Mouse (Mus musculus) limb, embryonic 14.5 days (tissue): Measurements from ENCODE around the gene Cdc42. TPM values are rescaled to one million over a fixed set of nuclear protein-coding genes. Genes with fewer than 3 reads are reported as not detected.

ENCODE experiments used
- ATAC-seq: fragments of 200-750 bp; cut with Nextera tagmentation; 2 replicates; pipeline ENCODE4 v1.8.0; 2017; ENCODE audit warnings: low read depth, moderate number of reproducible peaks, moderate TSS enrichment; ENCODE audit not compliant: low FRiP score
- DNase-seq: peaks from one replicate; pipeline ENCODE4 v3.0.0-alpha.2; 2015; ENCODE audit warnings: low spot score
- H3K27ac ChIP-seq: fragments of 300-500 bp; sonication (generic); replicated peaks from 2 replicates; pipeline ENCODE4 v1.5.1; 2014; ENCODE audit warnings: low read depth, mild to moderate bottlenecking, low read length, moderate library complexity, mixed read lengths
- H3K27me3 ChIP-seq: fragments of 300-500 bp; sonication (generic); 2 replicates; pipeline ENCODE4 v1.6.1; 2014; ENCODE audit warnings: low read length, mixed read lengths; ENCODE audit not compliant: control insufficient read depth, insufficient read depth
- H3K36me3 ChIP-seq: fragments of 300-500 bp; sonication (generic); 2 replicates; pipeline ENCODE4 v1.6.1; 2014; ENCODE audit warnings: mild to moderate bottlenecking, low read length, moderate library complexity, mixed read lengths; ENCODE audit not compliant: control insufficient read depth, insufficient read depth
- H3K4me1 ChIP-seq: fragments of 300-500 bp; sonication (generic); 2 replicates; pipeline ENCODE4 v1.6.1; 2014; ENCODE audit warnings: antibody characterized with exemption, low read length, mixed read lengths; ENCODE audit not compliant: control insufficient read depth, insufficient read depth
- H3K4me2 ChIP-seq: fragments of 300-500 bp; sonication (generic); replicated peaks from 2 replicates; pipeline ENCODE4 v1.6.1; 2014; ENCODE audit warnings: low read depth, mild to moderate bottlenecking, low read length, moderate library complexity; ENCODE audit not compliant: severe bottlenecking
- H3K4me3 ChIP-seq: fragments of 300-500 bp; sonication (generic); replicated peaks from 2 replicates; pipeline ENCODE4 v1.5.1; 2014; ENCODE audit warnings: low read length
- H3K9ac ChIP-seq: fragments of 300-500 bp; sonication (generic); 2 replicates; pipeline ENCODE4 v1.6.1; 2014; ENCODE audit warnings: mild to moderate bottlenecking, low read depth, low read length, moderate library complexity; ENCODE audit not compliant: severe bottlenecking
- H3K9me3 ChIP-seq: fragments of 300-500 bp; sonication (generic); 2 replicates; pipeline ENCODE4 v1.6.1; 2016; ENCODE audit warnings: low read length; ENCODE audit not compliant: control insufficient read depth
- POLR2A ChIP-seq: fragments of 200-500 bp; IDR thresholded peaks from 2 replicates; pipeline ENCODE4 v1.8.0; 2012; ENCODE audit warnings: inconsistent platforms, mild to moderate bottlenecking, moderate library complexity, borderline replicate concordance; ENCODE audit not compliant: insufficient read depth, insufficient read length; ENCODE audit errors: extremely low read depth
- WGBS: fragments of 180-500 bp; shearing (Covaris S2); extraction: QIAGEN DNeasy Blood & Tissue Kit; methylation state at CpG from one replicate; pipeline ENCODE4 v1.1.7; 2014; 5-methylcytosine and 5-hydroxymethylcytosine counted together
- polyA plus RNA-seq, 2 experiments: library from polyadenylated mRNA; depleted of rRNA in 1 of 2; stranded (reverse) in 1 of 2; unstranded in 1 of 2; fragments of >200 nt; fragmentation: Nextera tagmentation in 1 of 2; extraction: Ambion mirVana in 1 of 2; gene quantifications; 2 replicates each; pipeline versions ENCODE4 v1.2.1 to v1.2.3; 2012 to 2014

The Cdc42 gene
- polyA plus RNA-seq, 2 experiments = 342 to 720 TPM

GRCm38 (mm10) chr4:137380702-137381605 lies 23.4 kb upstream of the Cdc42 start:
- 0 out of 2 replicates have a peak overlapping the region, but pooled peaks have one; percentile 8 for H3K4me2 ChIP-seq
- WGBS = 28% methylated on average over 15 of the region's 16 CpGs

GRCm38 (mm10) chr4:137379713-137380255 lies 22.3 kb upstream of the Cdc42 start:
- 90% methylated on average over 10 of the region's 10 CpGs for WGBS

More at GRCm38 (mm10) chr4:137380702-137381605, 23.4 kb upstream of the Cdc42 start:
- no peak overlapping the region for H3K4me3 ChIP-seq
- H3K9me3 ChIP-seq = no peaks in the 10 kb centered on the region
- ATAC-seq = no peak
- H3K36me3 ChIP-seq = no peaks in the 10 kb centered on the region
- no peak overlapping the region for H3K9ac ChIP-seq
- no peak for TF ChIP-seq POLR2A
- H3K27me3 ChIP-seq = no peaks in the 10 kb centered on the region
- no peaks in the 10 kb centered on the region for H3K4me1 ChIP-seq
- DNase-seq = no peak
- H3K27ac ChIP-seq = no peak overlapping the region

GRCm38 (mm10) chr4:137379085-137379484 lies 21.6 kb upstream of the Cdc42 start:
- H3K27me3 ChIP-seq = no peaks in the 10 kb centered on the region
- no peak for TF ChIP-seq POLR2A
- WGBS = 83% methylated on average over 3 of the region's 3 CpGs
- H3K4me3 ChIP-seq = no peak overlapping the region
- no peaks in the 10 kb centered on the region for H3K9me3 ChIP-seq
- ATAC-seq = no peak
- H3K4me1 ChIP-seq = 0 out of 2 replicates have a peak, but pooled peaks cover 4% of the 10 kb centered on the region
- DNase-seq = no peak
- no peak overlapping the region for H3K27ac ChIP-seq
- H3K4me2 ChIP-seq = no peak overlapping the region
- H3K9ac ChIP-seq = no peak overlapping the region
- no peaks in the 10 kb centered on the region for H3K36me3 ChIP-seq

More at GRCm38 (mm10) chr4:137379713-137380255, 22.3 kb upstream of the Cdc42 start:
- H3K36me3 ChIP-seq = no peaks in the 10 kb centered on the region
- 0 out of 2 replicates have a peak, but pooled peaks cover 4% of the 10 kb centered on the region for H3K4me1 ChIP-seq
- no peaks in the 10 kb centered on the region for H3K27me3 ChIP-seq
- TF ChIP-seq POLR2A = no peak
- H3K4me3 ChIP-seq = no peak overlapping the region
- H3K27ac ChIP-seq = no peak overlapping the region
- DNase-seq (no peak), ATAC-seq (no peak)
- no peak overlapping the region for H3K4me2 ChIP-seq
- H3K9ac ChIP-seq = no peak overlapping the region
- H3K9me3 ChIP-seq = no peaks in the 10 kb centered on the region

GRCm38 (mm10) chr4:137377526-137378304 lies 20.2 kb upstream of the Cdc42 start:
- ATAC-seq (no peak), DNase-seq (no peak)
- no peak overlapping the region for H3K4me2 ChIP-seq
- H3K9ac ChIP-seq = no peak overlapping the region
- 85% methylated on average over 4 of the region's 4 CpGs for WGBS
- no peak overlapping the region for H3K27ac ChIP-seq
- H3K9me3 ChIP-seq = no peaks in the 10 kb centered on the region
- 0 out of 2 replicates have a peak, but pooled peaks cover 4% of the 10 kb centered on the region for H3K4me1 ChIP-seq
- H3K36me3 ChIP-seq = no peaks in the 10 kb centered on the region
- H3K27me3 ChIP-seq = no peaks in the 10 kb centered on the region
- TF ChIP-seq POLR2A = no peak
- no peak overlapping the region for H3K4me3 ChIP-seq

- H3K4me3 ChIP-seq = no peak overlapping the region
- 0 out of 2 replicates have a peak, but pooled peaks cover 4% of the 10 kb centered on the region for H3K4me1 ChIP-seq
- H3K27me3 ChIP-seq = no peaks in the 10 kb centered on the region
- TF ChIP-seq POLR2A = no peak
- no peak for ATAC-seq
- no peak overlapping the region for H3K27ac ChIP-seq
- H3K9me3 ChIP-seq = no peaks in the 10 kb centered on the region
- 61% methylated on average over 2 of the region's 2 CpGs for WGBS
- H3K4me2 ChIP-seq = no peak overlapping the region
- no peak overlapping the region for H3K9ac ChIP-seq
- DNase-seq = no peak
- no peaks in the 10 kb centered on the region for H3K36me3 ChIP-seq
These were observed 19.3 kb upstream of the Cdc42 start for GRCm38 (mm10) chr4:137376778-137377177.
